Mouse (Mus musculus) CH12.LX (cell line): ENCODE measurements around the gene Vps45. TPM values are rescaled to one million over a fixed set of nuclear protein-coding genes. Genes with fewer than 3 reads are reported as not detected.
A peak's percentile ranks its signal among the peaks of the same experiment; 100 is the strongest.

Source experiments
- DNase-seq: peaks from one replicate; pipeline ENCODE4 v3.0.0-alpha.2; 2013; ENCODE audit errors: extremely low read depth
- H3K27ac ChIP-seq: 2 replicates; pipeline ENCODE4 v1.5.1; 2012; ENCODE audit warnings: low read depth, mild to moderate bottlenecking, control low read depth, moderate library complexity; ENCODE audit not compliant: insufficient read depth
- H3K27me3 ChIP-seq: replicated peaks from 2 replicates; pipeline ENCODE3; 2012; ENCODE audit warnings: inconsistent platforms
- H3K36me3 ChIP-seq, 2 experiments: replicated peaks in 1 of 2; 2 replicates each; pipeline versions ENCODE3 to v1.6.1; 2012; ENCODE audit warnings: inconsistent platforms in 1 of 2, low read length in 1 of 2, mild to moderate bottlenecking in 1 of 2, mixed read lengths in 1 of 2, moderate library complexity in 1 of 2; ENCODE audit not compliant: control insufficient read depth in 1 of 2, insufficient read depth in 1 of 2
- H3K4me1 ChIP-seq, 2 experiments: 2 replicates each; pipeline ENCODE4 v1.6.1; 2012; ENCODE audit warnings: inconsistent platforms in 1 of 2, moderate library complexity in 1 of 2; ENCODE audit not compliant: insufficient read depth in 2 of 2, control insufficient read depth in 1 of 2
- H3K4me2 ChIP-seq: 2 replicates; pipeline ENCODE4 v1.6.1; 2012; ENCODE audit warnings: low read depth, mild to moderate bottlenecking, control low read depth; ENCODE audit not compliant: poor library complexity, insufficient read depth, severe bottlenecking
- H3K4me3 ChIP-seq, 3 experiments: fragments of 150-350 bp in 1 of 3; sonication (generic) in 1 of 3; replicated peaks in 1 of 3; 2 replicates each; pipeline versions ENCODE3 to v1.5.1; 2011 to 2012; ENCODE audit warnings: low read depth in 2 of 3, low read length in 2 of 3, mild to moderate bottlenecking in 2 of 3, moderate library complexity in 2 of 3, control low read depth in 1 of 3, improper control_type of control experiment in 1 of 3, inconsistent platforms in 1 of 3, mixed read lengths in 1 of 3; ENCODE audit not compliant: poor library complexity in 1 of 3
- H3K79me2 ChIP-seq: replicated peaks from 2 replicates; pipeline ENCODE4 v1.6.1; 2012; ENCODE audit warnings: mild to moderate bottlenecking, moderate library complexity; ENCODE audit not compliant: control insufficient read depth, poor library complexity, insufficient read depth, severe bottlenecking; ENCODE audit errors: extremely low read depth
- H3K9ac ChIP-seq: 2 replicates; pipeline ENCODE4 v1.6.1; 2012; ENCODE audit warnings: low read depth, mild to moderate bottlenecking, control low read depth, moderate library complexity; ENCODE audit not compliant: insufficient read depth
- H3K9me3 ChIP-seq: replicated peaks from 2 replicates; pipeline ENCODE3; 2012; ENCODE audit warnings: low read length, inconsistent platforms, mixed read lengths
- BHLHE40 ChIP-seq: IDR thresholded peaks from 2 replicates; pipeline ENCODE4 v1.6.1; 2011; ENCODE audit warnings: mild to moderate bottlenecking, low read depth, low read length, improper control_type of control experiment
- CHD1 ChIP-seq: IDR thresholded peaks from 2 replicates; pipeline ENCODE4 v1.6.1; 2012; ENCODE audit warnings: low read depth, low read length, improper control_type of control experiment, inconsistent platforms
- CTCF ChIP-seq, 2 experiments: IDR thresholded peaks in 1 of 2; conservative IDR thresholded peaks in 1 of 2; 2 replicates each; pipeline ENCODE4 v1.5.1; 2011 to 2012; ENCODE audit warnings: low read depth in 2 of 2, low read length in 2 of 2, improper control_type of control experiment in 1 of 2, inconsistent platforms in 1 of 2, mild to moderate bottlenecking in 1 of 2, moderate library complexity in 1 of 2
- E2F4 ChIP-seq: IDR thresholded peaks from 2 replicates; pipeline ENCODE4 v1.6.1; 2011; ENCODE audit warnings: low read depth, low read length, improper control_type of control experiment; ENCODE audit not compliant: insufficient replicate concordance
- ETS1 ChIP-seq: conservative IDR thresholded peaks from 2 replicates; pipeline ENCODE4 v1.6.1; 2012; ENCODE audit warnings: low read depth, mild to moderate bottlenecking, inconsistent platforms, low read length, improper control_type of control experiment, moderate library complexity
- IRF4 ChIP-seq: IDR thresholded peaks from 2 replicates; pipeline ENCODE4 v1.6.1; 2014; ENCODE audit warnings: low read depth, mild to moderate bottlenecking, inconsistent platforms, low read length, improper control_type of control experiment
- KAT2A ChIP-seq: IDR thresholded peaks from 2 replicates; pipeline ENCODE4 v1.6.1; 2012; ENCODE audit warnings: low read length, improper control_type of control experiment, inconsistent platforms; ENCODE audit not compliant: insufficient replicate concordance
- MAFK ChIP-seq: IDR thresholded peaks from 2 replicates; pipeline ENCODE4 v1.6.1; 2011; ENCODE audit warnings: low read length, improper control_type of control experiment; ENCODE audit not compliant: insufficient replicate concordance
- MEF2A ChIP-seq: IDR thresholded peaks from 2 replicates; pipeline ENCODE4 v1.6.1; 2014; ENCODE audit warnings: low read depth, mild to moderate bottlenecking, inconsistent platforms, low read length, improper control_type of control experiment, borderline replicate concordance
- MXI1 ChIP-seq: IDR thresholded peaks from 2 replicates; pipeline ENCODE4 v1.6.1; 2011; ENCODE audit warnings: mild to moderate bottlenecking, low read depth, low read length, improper control_type of control experiment
- PAX5 ChIP-seq: IDR thresholded peaks from 2 replicates; pipeline ENCODE4 v1.6.1; 2012; ENCODE audit warnings: low read length, inconsistent platforms, mixed read lengths
- POLR2A ChIP-seq: IDR thresholded peaks from 2 replicates; pipeline ENCODE4 v1.6.1; 2011; ENCODE audit warnings: low read depth, mild to moderate bottlenecking, improper control_type of control experiment, low read length
- RAD21 ChIP-seq: IDR thresholded peaks from 2 replicates; pipeline ENCODE4 v1.6.1; 2011; ENCODE audit warnings: low read depth, mild to moderate bottlenecking, low read length, improper control_type of control experiment, moderate library complexity
- RCOR1 ChIP-seq: conservative IDR thresholded peaks from 2 replicates; pipeline ENCODE4 v1.6.1; 2012; ENCODE audit warnings: low read depth, mild to moderate bottlenecking, inconsistent platforms, low read length, improper control_type of control experiment
- SIN3A ChIP-seq: IDR thresholded peaks from 2 replicates; pipeline ENCODE4 v1.6.1; 2012; ENCODE audit warnings: low read length, improper control_type of control experiment, inconsistent platforms
- TCF12 ChIP-seq: IDR thresholded peaks from 2 replicates; pipeline ENCODE4 v1.6.1; 2014; ENCODE audit warnings: low read depth, mild to moderate bottlenecking, inconsistent platforms, low read length, improper control_type of control experiment
- UBTF ChIP-seq: IDR thresholded peaks from 2 replicates; pipeline ENCODE4 v1.6.1; 2012; ENCODE audit warnings: low read depth, mild to moderate bottlenecking, inconsistent platforms, low read length, improper control_type of control experiment, moderate library complexity
- USF2 ChIP-seq: conservative IDR thresholded peaks from 2 replicates; pipeline ENCODE4 v1.6.1; 2011; ENCODE audit warnings: low read depth, low read length, improper control_type of control experiment
- ZMIZ1 ChIP-seq: IDR thresholded peaks from 2 replicates; pipeline ENCODE4 v1.6.1; 2012; ENCODE audit warnings: low read depth, mild to moderate bottlenecking, inconsistent platforms, low read length, improper control_type of control experiment
- dilution Hi-C: fragments of 300-500 bp; cut with MboI; formaldehyde crosslinking; loops from 2 replicates; pipeline ENCODE4 v1.14.3; 2020; ENCODE audit warnings: low sequenced_read_pairs; ENCODE audit not compliant: extremely low pct_unique_long_range_greater_than_20kb, extremely low pct_ligation_motif_present
- in situ Hi-C: fragments of 300-500 bp; cut with MboI; formaldehyde crosslinking; loops from 3 replicates; pipeline ENCODE4 v1.14.3; 2019; ENCODE audit warnings: low sequenced_read_pairs, low pct_ligation_motif_present, low pct_unique_long_range_greater_than_20kb, mixed read lengths
- polyA plus RNA-seq: library from polyadenylated mRNA; unstranded; fragments of >175 nt; gene quantifications from 2 replicates; pipeline ENCODE4 v1.2.1, GENCODE M21; 2012; ENCODE audit warnings: low read depth; ENCODE audit not compliant: insufficient read length
- total RNA-seq, 2 experiments: library from RNA; depleted of rRNA; stranded (reverse); fragments of 300-350 nt in 1 of 2; fragments of >200 nt in 1 of 2; gene quantifications; 2 replicates each; pipeline ENCODE4 v1.2.3; 2012 to 2014

Gene Vps45
- total and polyA plus RNA-seq, 3 experiments = 16.2 to 20.8 (median 16.8) TPM

- peak within 1 kb of the TSS; percentile 93 for H3K9ac ChIP-seq
- H3K36me3 ChIP-seq = peaks cover 8 to 26% of the 10 kb centered on the region in 2 experiments
- in situ Hi-C loops = no loop called here
- no peak for DNase-seq
- TF ChIP-seq KAT2A (no peak), TCF12 (peak; percentile 22; the same call in 1 of the 2 replicates), CTCF (conservative IDR thresholded peaks at IDR 0.05 in 1 of 2, IDR thresholded peaks at IDR 0.05 in 1 of 2; ENCODE audit: low read depth in 2 of 2, low read length in 2 of 2) (no peak), IRF4 (peak; percentile 19; the same call in 1 of the 2 replicates), MAFK (no peak), RCOR1 (no peak), ZMIZ1 (no peak), POLR2A (peak; percentile 31; the same call in 1 of the 2 replicates), PAX5 (no peak), RAD21 (no peak), MEF2A (0 out of 2 replicates have a peak, but pooled peaks have one; percentile 36), MXI1 (peak; percentile 49; the same call in 1 of the 2 replicates), E2F4 (no peak), BHLHE40 (peak; percentile 67)
- peaks cover 19 to 61% of the 10 kb centered on the region in 2 experiments for H3K4me1 ChIP-seq
- peak within 1 kb of the TSS; percentile 57 to 82 (median 69) for H3K4me3 ChIP-seq
- dilution Hi-C loops = no loop called here
- H3K27ac ChIP-seq = no peak within 1 kb of the TSS
- peak within 1 kb of the TSS; percentile 84 for H3K4me2 ChIP-seq
- H3K79me2 ChIP-seq = peaks cover 7% of the 10 kb centered on the region; the same call in 1 of the 2 replicates
- peaks cover 4% of the 10 kb centered on the region for H3K27me3 ChIP-seq
- no peaks in the 10 kb centered on the region for H3K9me3 ChIP-seq
These were observed 62.4 kb downstream of the Vps45 start, which contains the start of gene Plekho1 for GRCm38 (mm10) chr3:95995802-95996428. Gene Plekho1, minus strand, starts transcription at chr3:95996001.

GRCm38 (mm10) chr3:95994975-95995801, 63.1 kb downstream of the Vps45 start:
- DNase-seq = no peak
- H3K4me3 ChIP-seq = peak overlapping the region; percentile 57 to 82 (median 69)
- H3K27ac ChIP-seq = no peak overlapping the region
- H3K27me3 ChIP-seq = peaks cover 4% of the 10 kb centered on the region
- H3K79me2 ChIP-seq = peaks cover 7% of the 10 kb centered on the region; the same call in 1 of the 2 replicates
- H3K4me2 ChIP-seq = peak overlapping the region; percentile 84
- dilution Hi-C loops = no loop called here
- peaks cover 9 to 26% of the 10 kb centered on the region in 2 experiments for H3K36me3 ChIP-seq
- in situ Hi-C loops = loop anchor here (5.0 kb wide), 1 partner anchor 47 kb away; no protein-coding TSS in a partner anchor
- no peaks in the 10 kb centered on the region for H3K9me3 ChIP-seq
- H3K4me1 ChIP-seq = peaks cover 25 to 62% of the 10 kb centered on the region in 2 experiments
- no peak for TF ChIP-seq ETS1
- TF ChIP-seq MXI1 = 0 out of 2 replicates have a peak, but pooled peaks have one; percentile 47
- TF ChIP-seq CHD1 = peak; percentile 80; the same call in 1 of the 2 replicates
- peak; percentile 54; the same call in 1 of the 2 replicates for TF ChIP-seq UBTF
- TF ChIP-seq PAX5 = no peak
- no peak for TF ChIP-seq USF2
- peak; percentile 65; the same call in 1 of the 2 replicates for TF ChIP-seq SIN3A
- H3K9ac ChIP-seq = peak overlapping the region; percentile 93
